Mouse (Mus musculus) megakaryocyte, embryonic 14.5 days (primary cell): Measurements from ENCODE around the gene Cmtm7. TPM values are rescaled to one million over a fixed set of nuclear protein-coding genes. Genes with fewer than 3 reads are reported as not detected.
"Not testable (repeated sequence)": the region's sequence is repeated elsewhere in the genome, so short reads cannot be mapped to it uniquely, and the experiment has no call there.

Source experiments
- H3K27me3 ChIP-seq: replicated peaks from 2 replicates; pipeline ENCODE3; 2012; ENCODE audit warnings: inconsistent platforms
- H3K36me3 ChIP-seq: replicated peaks from 2 replicates; pipeline ENCODE3; 2012; ENCODE audit warnings: low read length, inconsistent platforms, mixed read lengths
- H3K4me1 ChIP-seq: 2 replicates; pipeline ENCODE4 v1.6.1; 2012; ENCODE audit warnings: inconsistent platforms
- H3K4me3 ChIP-seq: replicated peaks from 2 replicates; pipeline ENCODE3; 2012; ENCODE audit warnings: moderate library complexity, mild to moderate bottlenecking, inconsistent platforms
- H3K9me3 ChIP-seq: 2 replicates; pipeline ENCODE4 v1.6.1; 2012; ENCODE audit warnings: inconsistent platforms
- FLI1 ChIP-seq: IDR thresholded peaks from 2 replicates; pipeline ENCODE4 v1.6.1; 2012; ENCODE audit warnings: low read length, inconsistent platforms, mixed read lengths
- GATA1 ChIP-seq: IDR thresholded peaks from 3 replicates; pipeline ENCODE4 v1.6.1; 2012; ENCODE audit warnings: mixed read lengths, low read length, inconsistent platforms, borderline replicate concordance
- polyA plus RNA-seq: library from polyadenylated mRNA; stranded (reverse); fragments of >175 nt; gene quantifications from 2 replicates; pipeline ENCODE4 v1.2.3, GENCODE M21; 2012; ENCODE audit warnings: low replicate concordance; ENCODE audit not compliant: insufficient read depth

Cmtm7 gene
- polyA plus RNA-seq, 1 experiment, result 110 TPM

DNA sequence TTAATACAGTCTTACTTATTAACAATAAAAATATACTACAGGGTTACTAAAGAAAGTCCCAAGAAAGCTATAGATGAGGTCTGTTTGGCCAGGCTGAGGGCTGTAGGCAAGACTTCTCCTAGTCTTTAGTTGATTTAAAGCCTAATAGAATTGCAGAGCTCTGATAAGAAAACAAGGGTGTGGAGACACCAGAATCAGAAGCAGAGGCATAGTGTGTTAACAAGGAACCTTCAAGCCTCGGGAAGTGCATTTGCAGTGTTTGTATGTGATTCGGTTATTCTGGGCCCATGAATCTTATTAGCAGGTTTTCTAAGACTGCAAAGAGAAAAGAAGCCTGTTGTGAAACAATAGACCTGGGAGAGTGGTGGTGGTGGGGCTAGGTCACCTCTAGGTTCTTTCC lies 48.4 kb downstream of the Cmtm7 start:
- H3K27me3 ChIP-seq, result no peaks in the 10 kb centered on the region
- H3K9me3 ChIP-seq, result no peaks in the 10 kb centered on the region
- peaks cover 41% of the 10 kb centered on the region for H3K36me3 ChIP-seq
- TF ChIP-seq FLI1, result no peak
- no peak for TF ChIP-seq GATA1
- peaks cover 72% of the 10 kb centered on the region for H3K4me1 ChIP-seq
- H3K4me3 ChIP-seq, result peak overlapping the region; percentile 29

DNA sequence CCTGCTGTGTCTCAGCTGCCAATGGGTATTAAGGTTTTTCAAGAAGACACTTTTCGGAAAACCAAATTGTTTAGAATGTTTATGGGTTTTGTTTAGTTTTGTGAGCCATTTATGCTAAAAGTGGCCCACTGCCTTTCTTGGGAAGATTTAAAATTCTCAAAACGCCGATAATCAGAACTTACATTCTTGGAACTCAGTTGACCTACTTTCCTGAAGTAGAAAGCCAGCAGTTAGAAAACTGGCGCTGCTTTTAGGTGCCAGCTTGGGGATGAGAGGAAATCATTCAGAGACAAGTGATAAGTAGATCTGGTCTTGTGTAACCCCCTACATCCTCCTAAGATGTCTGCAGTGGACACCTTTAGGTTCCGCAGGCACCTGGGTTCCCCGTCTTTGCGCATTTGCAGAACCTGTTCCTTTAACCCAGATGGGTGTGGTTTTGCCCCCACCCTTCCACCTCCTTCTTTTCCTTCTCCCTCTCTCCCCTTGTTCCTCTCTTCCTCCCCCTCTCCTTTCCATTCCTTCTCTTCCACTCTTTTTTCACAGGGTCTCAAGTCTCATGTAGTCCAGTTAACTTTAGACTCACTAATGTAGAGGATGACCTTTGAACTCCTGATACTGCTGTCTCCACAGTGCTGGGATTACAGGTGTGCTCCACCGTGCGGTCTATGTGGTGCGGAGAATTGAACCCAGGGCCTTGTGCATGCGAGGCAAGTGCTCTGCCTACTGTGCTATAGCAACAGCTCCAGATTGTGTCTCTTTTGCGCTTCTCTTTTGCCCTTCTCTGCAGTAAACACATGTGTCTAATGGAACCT lies 49.6 kb downstream of the Cmtm7 start:
- Histone ChIP-seq H3K9me3 (no peaks in the 10 kb centered on the region), H3K27me3 (no peaks in the 10 kb centered on the region), H3K4me3 (peak overlapping the region; percentile 94), H3K4me1 (peaks cover 66% of the 10 kb centered on the region), H3K36me3 (peaks cover 31% of the 10 kb centered on the region)
- no peak for TF ChIP-seq FLI1
- no peak for TF ChIP-seq GATA1

- no peak for TF ChIP-seq GATA1
- peak; percentile 88 for TF ChIP-seq FLI1
- Histone ChIP-seq H3K9me3 (no peaks in the 10 kb centered on the region), H3K36me3 (peaks cover 22% of the 10 kb centered on the region), H3K27me3 (no peaks in the 10 kb centered on the region), H3K4me1 (peaks cover 60% of the 10 kb centered on the region), H3K4me3 (peak within 1 kb of the TSS; percentile 94)
Observed at GRCm38 (mm10) chr9:114731011-114731755, 50.5 kb downstream of the Cmtm7 start, which contains the start of gene Cmtm6. Gene Cmtm6, plus strand, starts transcription at chr9:114731116.

GRCm38 (mm10) chr9:114729911-114730805 lies 51.5 kb downstream of the Cmtm7 start:
- TF ChIP-seq FLI1 (no peak), GATA1 (no peak)
- Histone ChIP-seq H3K27me3 (no peaks in the 10 kb centered on the region), H3K36me3 (peaks cover 27% of the 10 kb centered on the region), H3K4me1 (peaks cover 55% of the 10 kb centered on the region), H3K4me3 (peak overlapping the region; percentile 91), H3K9me3 (no peaks in the 10 kb centered on the region)

DNA sequence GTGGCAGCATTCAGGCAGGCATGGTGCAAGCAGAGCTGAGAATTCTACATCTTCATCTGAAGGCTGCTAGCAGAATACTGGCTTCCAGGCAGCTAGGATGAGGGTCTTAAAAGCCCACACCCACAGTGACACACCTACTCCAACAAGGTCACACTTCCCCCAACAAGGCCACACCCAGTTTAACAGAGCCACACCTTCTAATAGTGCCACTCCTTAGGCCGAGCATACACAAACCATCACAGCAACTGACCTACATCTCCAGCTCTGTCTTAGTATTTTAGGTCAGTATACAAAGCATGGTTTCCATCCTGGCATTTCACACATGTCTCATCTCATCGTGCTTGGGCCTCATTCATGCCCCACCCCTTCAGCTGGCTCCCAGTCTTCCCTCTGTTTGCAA lies 53.2 kb downstream of the Cmtm7 start:
- H3K27me3 ChIP-seq, H3K9me3 ChIP-seq, H3K4me3 ChIP-seq: not testable (repeated sequence)
- Histone ChIP-seq H3K4me1 (peaks cover 38% of the 10 kb centered on the region), H3K36me3 (peaks cover 31% of the 10 kb centered on the region)

DNA sequence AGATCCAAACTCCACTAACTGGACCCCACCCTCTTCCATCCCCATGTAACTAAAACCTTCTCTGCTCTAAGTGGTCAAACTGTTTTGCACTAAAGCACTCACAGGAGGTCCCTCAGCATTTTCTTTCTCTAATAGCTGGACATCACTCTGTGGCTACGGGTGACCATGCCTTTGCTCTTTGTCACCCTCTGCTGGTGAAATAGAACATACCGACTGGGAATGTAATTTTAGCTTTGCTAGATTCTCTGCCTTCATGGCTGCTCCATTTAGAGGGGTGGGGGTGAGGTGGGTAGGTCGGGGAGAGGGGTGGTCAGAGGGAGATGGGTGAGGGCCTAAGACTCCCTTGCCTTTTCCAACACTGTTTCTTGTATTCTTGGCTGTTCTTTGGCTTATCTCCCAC lies 54.3 kb downstream of the Cmtm7 start:
- no peak overlapping the region for H3K4me3 ChIP-seq
- peaks cover 27% of the 10 kb centered on the region for H3K4me1 ChIP-seq
- no peak for TF ChIP-seq GATA1
- no peak for TF ChIP-seq FLI1

GRCm38 (mm10) chr9:114716677-114717331 lies 64.9 kb downstream of the Cmtm7 start:
- no peaks in the 10 kb centered on the region for H3K4me1 ChIP-seq
- no peak overlapping the region for H3K4me3 ChIP-seq
- no peaks in the 10 kb centered on the region for H3K27me3 ChIP-seq
- H3K9me3 ChIP-seq, result no peaks in the 10 kb centered on the region
- TF ChIP-seq GATA1 (no peak), FLI1 (no peak)
- H3K36me3 ChIP-seq, result peaks cover 98% of the 10 kb centered on the region

More for the DNA sequence above, 54.3 kb downstream of the Cmtm7 start:
- peaks cover 34% of the 10 kb centered on the region for H3K36me3 ChIP-seq
- no peaks in the 10 kb centered on the region for H3K9me3 ChIP-seq
- H3K27me3 ChIP-seq, result no peaks in the 10 kb centered on the region

GRCm38 (mm10) chr9:114713481-114713880 lies 68.2 kb downstream of the Cmtm7 start:
- Histone ChIP-seq H3K27me3 (no peaks in the 10 kb centered on the region), H3K4me3 (no peak overlapping the region), H3K36me3 (peaks cover 95% of the 10 kb centered on the region), H3K4me1 (no peaks in the 10 kb centered on the region), H3K9me3 (no peaks in the 10 kb centered on the region)
- TF ChIP-seq GATA1, result no peak
- no peak for TF ChIP-seq FLI1

- Histone ChIP-seq H3K4me3 (no peak overlapping the region), H3K4me1 (peaks cover 3% of the 10 kb centered on the region; the same call in 1 of the 2 replicates), H3K36me3 (peaks cover 93% of the 10 kb centered on the region), H3K27me3 (no peaks in the 10 kb centered on the region), H3K9me3 (no peaks in the 10 kb centered on the region)
- TF ChIP-seq FLI1, result no peak
- no peak for TF ChIP-seq GATA1
Observed at GRCm38 (mm10) chr9:114710345-114710744, 71.3 kb downstream of the Cmtm7 start.
